Mouse (Mus musculus) embryo, embryonic 11 days (tissue): Measurements from ENCODE around the gene Adam20.
"Not testable (repeated sequence)": the region's sequence is repeated elsewhere in the genome, so short reads cannot be mapped to it uniquely, and the experiment has no call there.

ENCODE experiments used
- DNase-seq: peaks from one replicate; pipeline ENCODE4 v3.0.0-alpha.2; 2015

Adam20 gene

GRCm38 (mm10) chr8:40792973-40793372, at the start of gene Adam20:
Adam20 (plus strand) TSS chr8:40793273.
- DNase-seq: not testable (repeated sequence)

- DNase-seq: not testable (repeated sequence)
These were observed 41.2 kb upstream of the Adam20 start, which contains the start of gene Adam25 for GRCm38 (mm10) chr8:40751908-40752307. Adam25 (plus strand) TSS chr8:40752208.

- peak; percentile 56 for DNase-seq
These were observed 9.8 kb upstream of the Adam20 start for GRCm38 (mm10) chr8:40783320-40783719.

GRCm38 (mm10) chr8:40803379-40804079, 10.5 kb downstream of the Adam20 start:
- DNase-seq: no peak
